Mouse (Mus musculus) naive thymus-derived CD4-positive, alpha-beta T cell, adult 2 months (primary cell): ENCODE measurements around the gene Bmp10.

Source experiments
- DNase-seq: peaks from one replicate; pipeline ENCODE4 v3.0.0-alpha.2; 2011; ENCODE audit warnings: low read depth

Gene Bmp10

GRCm38 (mm10) chr6:87428487-87429044, at the start of gene Bmp10:
Gene Bmp10 (plus strand): TSS chr6:87428994.
- DNase-seq, result no peak

GRCm38 (mm10) chr6:87383926-87384691, 44.7 kb upstream of the Bmp10 start:
- peak; percentile 26 for DNase-seq

- no peak for DNase-seq
Measured at GRCm38 (mm10) chr6:87384761-87385160, 44.0 kb upstream of the Bmp10 start.

GRCm38 (mm10) chr6:87386203-87386602, 42.6 kb upstream of the Bmp10 start:
- DNase-seq, result peak; percentile 75

- no peak for DNase-seq
Measured at GRCm38 (mm10) chr6:87386681-87387080, 42.1 kb upstream of the Bmp10 start.

- DNase-seq, result no peak
Measured at GRCm38 (mm10) chr6:87388877-87389276, 39.9 kb upstream of the Bmp10 start, which contains the start of gene Gkn3. Gene Gkn3 (minus strand): TSS chr6:87388935.

- DNase-seq, result no peak
Measured at GRCm38 (mm10) chr6:87389455-87389989, 39.3 kb upstream of the Bmp10 start.

- DNase-seq, result no peak
Measured at GRCm38 (mm10) chr6:87393466-87394205, 35.2 kb upstream of the Bmp10 start.

GRCm38 (mm10) chr6:87394783-87395182, 34.0 kb upstream of the Bmp10 start:
- no peak for DNase-seq

GRCm38 (mm10) chr6:87399137-87399536, 29.7 kb upstream of the Bmp10 start:
- DNase-seq, result peak; percentile 89

GRCm38 (mm10) chr6:87399886-87400566, 28.8 kb upstream of the Bmp10 start:
- peak; percentile 68 for DNase-seq

GRCm38 (mm10) chr6:87401456-87401855, 27.3 kb upstream of the Bmp10 start:
- no peak for DNase-seq

- no peak for DNase-seq
Measured at GRCm38 (mm10) chr6:87412011-87412410, 16.8 kb upstream of the Bmp10 start.

- DNase-seq, result no peak
Measured at GRCm38 (mm10) chr6:87422304-87422703, 6.5 kb upstream of the Bmp10 start.

- DNase-seq, result no peak
Measured at GRCm38 (mm10) chr6:87424037-87424816, 4.6 kb upstream of the Bmp10 start.

GRCm38 (mm10) chr6:87426954-87427353, 1.8 kb upstream of the Bmp10 start:
- no peak for DNase-seq

GRCm38 (mm10) chr6:87427616-87428015, 1.2 kb upstream of the Bmp10 start:
- no peak for DNase-seq

GRCm38 (mm10) chr6:87435791-87436190, 7.0 kb downstream of the Bmp10 start:
- no peak for DNase-seq

GRCm38 (mm10) chr6:87436745-87437144, 8.0 kb downstream of the Bmp10 start:
- DNase-seq, result no peak

GRCm38 (mm10) chr6:87443253-87443652, 14.5 kb downstream of the Bmp10 start:
- DNase-seq, result no peak

GRCm38 (mm10) chr6:87445222-87445621, 16.4 kb downstream of the Bmp10 start:
- no peak for DNase-seq
